Mouse (Mus musculus): ENCODE results near the gene Rtn4rl2.

GRCm38 (mm10) chr2:84889316-84890044 is 3.0 kb upstream of the Rtn4rl2 start:
- TF ChIP-seq CTCF (IDR thresholded peaks at IDR 0.05; ENCODE audit: control insufficient read depth, insufficient read depth, insufficient read length) (no peak), MYOG (IDR thresholded peaks at IDR 0.05; ENCODE audit: control insufficient read depth, extremely low read depth, insufficient read length) (no peak), USF1 (IDR thresholded peaks at IDR 0.05; ENCODE audit: low read depth) (no peak), MYOD1 (IDR thresholded peaks at IDR 0.05; ENCODE audit: control insufficient read depth, insufficient read length, low read depth) (no peak), MAX (IDR thresholded peaks at IDR 0.05) (no peak)

Data from C2C12 (cell line).